ENCODE assay signal across 10 mouse cellular contexts in genomic region chr12:86807795-86808128, GRCm38 (mm10).
DNase-seq lines count a peak whose midpoint lies in the region; ATAC-seq and TF ChIP-seq lines count a peak whose summit lies in the region.
"Had no signal": no experiment of that assay in that cellular context is flagged by ENCODE, and none has a peak within 500 bp of the region (broad histone marks: within the 10 kb centered on the region; RNA-seq: fewer than 3 reads in every experiment).

No protein-coding gene starts in this region.

- no peak overlapping the region for H3K4me3 ChIP-seq in kidney, embryonic 15.5 days (replicated peaks)
- H3K4me3 ChIP-seq in embryonic facial prominence, embryonic 12.5 days: no peak overlapping the region
- H3K4me3 ChIP-seq in hindbrain, embryonic 14.5 days (replicated peaks; ENCODE audit: low read length): no peak overlapping the region
- H3K4me3 ChIP-seq in midbrain, postnatal 0 days (ENCODE audit: low read depth, low read length): no peak overlapping the region
- H3K4me3 ChIP-seq: heart, embryonic 13.5 days had no signal

- H3K9me3 ChIP-seq in kidney, embryonic 15.5 days (replicated peaks): no peaks in the 10 kb centered on the region
- no peaks in the 10 kb centered on the region for H3K9me3 ChIP-seq in embryonic facial prominence, embryonic 12.5 days
- no peaks in the 10 kb centered on the region for H3K9me3 ChIP-seq in hindbrain, embryonic 14.5 days (ENCODE audit: control insufficient read depth, low read length)
- no peaks in the 10 kb centered on the region for H3K9me3 ChIP-seq in midbrain, postnatal 0 days (ENCODE audit: low read length)
- H3K9me3 ChIP-seq: heart, embryonic 13.5 days had no signal

- no peaks in the 10 kb centered on the region for H3K36me3 ChIP-seq in kidney, embryonic 15.5 days
- H3K36me3 ChIP-seq in embryonic facial prominence, embryonic 12.5 days: no peaks in the 10 kb centered on the region
- no peaks in the 10 kb centered on the region for H3K36me3 ChIP-seq in hindbrain, embryonic 14.5 days (replicated peaks; ENCODE audit: control insufficient read depth, insufficient read depth)
- H3K36me3 ChIP-seq in midbrain, postnatal 0 days (ENCODE audit: insufficient read depth, low read length): no peaks in the 10 kb centered on the region
- H3K36me3 ChIP-seq: heart, embryonic 13.5 days had no signal

- DNase-seq in kidney, postnatal 4 days: no peak
- DNase-seq in hindbrain, embryonic 14.5 days (ENCODE audit: low spot score): no peak
- DNase-seq in midbrain, postnatal 0 days (ENCODE audit: low spot score): no peak
- DNase-seq in layer of hippocampus, adult 8-10 months (ENCODE audit: low spot score in 2 of 2): no peak
- DNase-seq in layer of hippocampus, postnatal 25 days (ENCODE audit: extremely low spot score in 1 of 2, low spot score in 1 of 2): no peak
- DNase-seq: cerebellum, postnatal 36 days had no signal

- H3K9ac ChIP-seq in kidney, embryonic 15.5 days: no peak overlapping the region
- no peak overlapping the region for H3K9ac ChIP-seq in embryonic facial prominence, embryonic 12.5 days
- peak overlapping the region; percentile 49 for H3K9ac ChIP-seq in hindbrain, embryonic 14.5 days
- H3K9ac ChIP-seq in midbrain, postnatal 0 days (replicated peaks; ENCODE audit: low read length, poor library complexity, severe bottlenecking): peak overlapping the region; percentile 13
- H3K9ac ChIP-seq: heart, embryonic 13.5 days had no signal

- H3K27ac ChIP-seq in kidney, embryonic 15.5 days: peak overlapping the region; percentile 85
- H3K27ac ChIP-seq in embryonic facial prominence, embryonic 12.5 days: peak overlapping the region; percentile 88
- H3K27ac ChIP-seq in hindbrain, embryonic 14.5 days: peak overlapping the region; percentile 98
- H3K27ac ChIP-seq in midbrain, postnatal 0 days (ENCODE audit: low read depth, low read length): peak overlapping the region; percentile 99
- H3K27ac ChIP-seq: heart, embryonic 13.5 days had no signal

- ATAC-seq in kidney, embryonic 15.5 days (replicated peaks; ENCODE audit: low FRiP score): no peak
- no peak for ATAC-seq in embryonic facial prominence, embryonic 12.5 days (ENCODE audit: insufficient number of reproducible peaks, insufficient read depth, low FRiP score, low TSS enrichment)
- ATAC-seq in hindbrain, embryonic 14.5 days (ENCODE audit: low FRiP score): no peak
- ATAC-seq in midbrain, postnatal 0 days (ENCODE audit: low FRiP score): no peak
- no peak for ATAC-seq in megakaryocyte progenitor cell, adult 5-6 weeks (replicated peaks; ENCODE audit: poor library complexity)

- WGBS in kidney, embryonic 15.5 days: 31% methylated on average over 4 of the region's 4 CpGs
- 25% methylated on average over 4 of the region's 4 CpGs for WGBS in embryonic facial prominence, embryonic 12.5 days
- whole genome bisulfite sequencing in hindbrain, embryonic 14.5 days: 6% methylated on average over 4 of the region's 4 CpGs
- 13% methylated on average over 4 of the region's 4 CpGs for WGBS in midbrain, postnatal 0 days

- peaks cover 65% of the 10 kb centered on the region for H3K4me1 ChIP-seq in kidney, embryonic 15.5 days
- H3K4me1 ChIP-seq in embryonic facial prominence, embryonic 12.5 days: peaks cover 72% of the 10 kb centered on the region
- H3K4me1 ChIP-seq in hindbrain, embryonic 14.5 days (replicated peaks; ENCODE audit: control insufficient read depth, insufficient read depth, low read length): peaks cover 79% of the 10 kb centered on the region
- H3K4me1 ChIP-seq in midbrain, postnatal 0 days (ENCODE audit: insufficient read depth, low read length): peaks cover 61% of the 10 kb centered on the region

- H3K4me2 ChIP-seq in kidney, embryonic 15.5 days: no peak overlapping the region
- peak overlapping the region; percentile 44; the same call in 1 of the 2 replicates for H3K4me2 ChIP-seq in embryonic facial prominence, embryonic 12.5 days (replicated peaks)
- H3K4me2 ChIP-seq in hindbrain, embryonic 14.5 days (replicated peaks): peak overlapping the region; percentile 44
- H3K4me2 ChIP-seq in midbrain, postnatal 0 days (ENCODE audit: low read depth, low read length, poor library complexity, severe bottlenecking): peak overlapping the region; percentile 15; the same call in 1 of the 2 replicates
- H3K4me2 ChIP-seq: heart, embryonic 13.5 days had no signal

- TF ChIP-seq CTCF in midbrain, postnatal 0 days (IDR thresholded peaks at IDR 0.05): no peak

- H3K27me3 ChIP-seq in kidney, embryonic 15.5 days: no peaks in the 10 kb centered on the region
- no peaks in the 10 kb centered on the region for H3K27me3 ChIP-seq in embryonic facial prominence, embryonic 12.5 days
- H3K27me3 ChIP-seq in hindbrain, embryonic 14.5 days (ENCODE audit: control insufficient read depth, insufficient read depth, low read length): no peaks in the 10 kb centered on the region
- no peaks in the 10 kb centered on the region for H3K27me3 ChIP-seq in midbrain, postnatal 0 days (ENCODE audit: insufficient read depth, low read length)
- H3K27me3 ChIP-seq: heart, embryonic 13.5 days had no signal

Comparison
In these comparisons a context has a peak if more than half of its experiments do, and no peak if none do; other contexts are left out.
1. H3K9ac ChIP-seq: peak in hindbrain, embryonic 14.5 days (single experiment) and midbrain, postnatal 0 days (single experiment); none in kidney, embryonic 15.5 days (single experiment) and embryonic facial prominence, embryonic 12.5 days (single experiment).
2. Peak in every context shown above with its lines, with median percentiles within 50 percentile points of each other: H3K27ac ChIP-seq.